Mouse (Mus musculus) ovary, postnatal 10 days (tissue): ENCODE results near the gene Plekhh3.

ENCODE experiments used
- DNase-seq: peaks from one replicate; pipeline ENCODE4 v3.0.0; 2022; ENCODE audit warnings: low spot score

The Plekhh3 gene

DNA sequence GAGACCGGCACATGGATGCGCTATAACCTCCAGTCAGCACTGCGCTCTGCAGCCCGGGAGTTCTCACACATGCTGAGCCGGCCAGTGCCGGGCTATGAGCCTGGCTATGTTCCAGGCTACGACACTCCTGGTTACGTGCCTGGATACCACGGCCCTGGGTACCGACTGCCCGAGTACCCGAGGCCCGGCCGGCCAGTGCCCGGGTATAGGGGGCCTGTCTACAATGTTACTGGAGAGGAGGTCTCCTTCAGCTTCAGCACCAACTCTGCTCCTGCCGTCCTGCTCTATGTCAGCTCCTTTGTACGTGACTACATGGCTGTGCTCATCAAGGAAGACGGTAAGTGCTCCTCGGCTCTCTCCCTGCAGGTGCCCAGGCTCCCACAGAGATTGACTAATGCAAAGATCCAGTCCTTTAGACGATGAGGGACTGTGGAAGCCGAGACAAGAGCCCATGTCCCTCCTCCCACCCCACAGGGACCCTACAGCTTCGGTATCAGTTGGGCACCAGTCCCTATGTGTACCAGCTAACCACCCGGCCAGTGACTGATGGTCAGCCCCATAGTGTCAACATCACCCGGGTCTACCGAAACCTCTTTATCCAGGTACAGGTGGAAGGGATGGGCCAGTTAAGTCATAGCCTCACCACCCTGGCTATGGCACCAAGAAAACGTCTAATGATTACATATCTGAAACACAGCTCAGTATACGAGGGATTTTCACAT, 15.5 kb upstream of the Plekhh3 start:
- DNase-seq, result no peak

DNA sequence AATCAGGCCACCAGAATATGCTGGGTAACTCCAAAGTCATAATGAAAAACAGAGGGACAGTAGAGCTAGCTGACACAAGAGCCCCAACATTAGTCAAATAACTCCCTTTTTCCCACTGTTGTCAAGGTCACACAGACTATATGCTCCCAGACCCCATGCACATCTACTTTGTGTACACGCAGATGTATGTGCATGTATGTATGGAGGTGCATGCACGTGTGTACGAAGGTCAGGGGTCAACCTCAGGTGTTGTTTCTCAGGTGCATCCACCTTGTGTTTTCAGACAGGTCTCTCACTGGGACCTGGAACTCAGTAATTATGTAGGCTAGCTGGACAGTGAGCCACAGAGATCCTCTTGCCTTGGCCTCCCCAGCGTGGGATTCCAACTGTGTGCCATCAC, 14.3 kb upstream of the Plekhh3 start:
- DNase-seq, result no peak

DNA sequence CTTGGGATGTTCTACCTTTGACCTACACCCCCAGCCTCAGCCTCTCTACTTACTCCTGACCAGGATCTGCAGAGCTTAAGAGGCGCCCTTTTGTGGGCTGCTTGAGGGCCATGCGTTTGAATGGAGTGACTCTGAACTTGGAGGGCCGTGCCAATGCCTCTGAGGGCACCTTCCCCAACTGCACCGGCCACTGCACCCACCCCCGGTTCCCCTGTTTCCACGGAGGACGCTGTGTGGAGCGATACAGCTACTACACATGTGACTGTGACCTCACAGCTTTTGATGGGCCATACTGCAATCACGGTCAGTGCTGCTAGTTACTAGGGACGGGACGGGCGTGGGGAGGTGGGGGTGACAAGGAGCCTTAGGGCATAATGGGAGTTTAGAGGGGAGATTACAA, 13.8 kb upstream of the Plekhh3 start:
- no peak for DNase-seq

DNA sequence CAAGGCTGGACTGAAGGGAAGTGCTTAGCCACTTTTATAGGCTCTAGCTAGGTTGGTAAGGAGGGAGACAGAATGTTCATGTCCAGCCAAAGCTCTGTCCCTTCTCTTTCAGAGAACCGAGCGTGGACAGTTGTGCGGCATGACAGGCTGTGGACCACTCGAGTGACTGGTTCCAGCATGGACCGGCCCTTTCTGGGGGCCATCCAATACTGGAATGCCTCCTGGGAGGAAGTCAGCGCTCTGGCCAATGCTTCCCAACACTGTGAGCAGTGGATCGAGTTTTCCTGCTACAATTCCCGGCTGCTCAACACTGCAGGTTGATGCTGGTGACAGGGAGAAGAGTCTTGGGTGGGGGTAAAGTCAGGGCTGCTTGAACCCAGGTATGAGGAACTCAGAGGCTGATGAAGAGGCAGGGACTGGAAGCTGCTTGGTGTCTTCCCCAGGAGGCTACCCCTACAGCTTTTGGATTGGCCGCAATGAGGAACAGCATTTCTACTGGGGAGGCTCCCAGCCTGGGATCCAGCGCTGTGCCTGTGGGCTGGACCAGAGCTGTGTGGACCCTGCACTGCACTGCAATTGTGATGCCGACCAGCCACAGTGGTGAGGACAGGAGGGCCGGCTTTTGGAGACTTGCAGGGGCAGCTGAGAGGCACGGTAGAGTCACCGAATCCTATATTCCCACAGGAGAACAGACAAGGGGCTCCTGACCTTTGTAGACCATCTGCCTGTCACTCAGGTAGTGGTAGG, 11.8 kb upstream of the Plekhh3 start:
- no peak for DNase-seq

DNA sequence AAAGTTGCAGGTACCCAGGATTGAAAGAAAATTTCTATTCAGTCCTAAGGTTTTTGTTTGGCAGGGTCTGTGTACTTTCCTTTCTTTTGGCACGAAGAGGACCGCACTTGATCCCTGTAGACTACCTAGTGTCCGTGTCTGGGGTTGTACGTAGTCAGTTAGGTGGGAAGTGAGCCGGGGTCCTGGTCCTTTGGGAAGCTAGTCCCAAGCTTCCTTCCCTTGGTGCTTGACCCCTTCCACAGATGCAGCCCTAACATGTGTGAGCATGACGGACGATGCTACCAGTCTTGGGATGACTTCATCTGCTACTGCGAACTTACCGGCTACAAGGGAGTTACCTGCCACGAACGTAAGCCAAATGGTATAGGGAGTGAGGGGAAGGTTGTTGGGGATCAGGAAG, 10.8 kb upstream of the Plekhh3 start:
- no peak for DNase-seq

DNA sequence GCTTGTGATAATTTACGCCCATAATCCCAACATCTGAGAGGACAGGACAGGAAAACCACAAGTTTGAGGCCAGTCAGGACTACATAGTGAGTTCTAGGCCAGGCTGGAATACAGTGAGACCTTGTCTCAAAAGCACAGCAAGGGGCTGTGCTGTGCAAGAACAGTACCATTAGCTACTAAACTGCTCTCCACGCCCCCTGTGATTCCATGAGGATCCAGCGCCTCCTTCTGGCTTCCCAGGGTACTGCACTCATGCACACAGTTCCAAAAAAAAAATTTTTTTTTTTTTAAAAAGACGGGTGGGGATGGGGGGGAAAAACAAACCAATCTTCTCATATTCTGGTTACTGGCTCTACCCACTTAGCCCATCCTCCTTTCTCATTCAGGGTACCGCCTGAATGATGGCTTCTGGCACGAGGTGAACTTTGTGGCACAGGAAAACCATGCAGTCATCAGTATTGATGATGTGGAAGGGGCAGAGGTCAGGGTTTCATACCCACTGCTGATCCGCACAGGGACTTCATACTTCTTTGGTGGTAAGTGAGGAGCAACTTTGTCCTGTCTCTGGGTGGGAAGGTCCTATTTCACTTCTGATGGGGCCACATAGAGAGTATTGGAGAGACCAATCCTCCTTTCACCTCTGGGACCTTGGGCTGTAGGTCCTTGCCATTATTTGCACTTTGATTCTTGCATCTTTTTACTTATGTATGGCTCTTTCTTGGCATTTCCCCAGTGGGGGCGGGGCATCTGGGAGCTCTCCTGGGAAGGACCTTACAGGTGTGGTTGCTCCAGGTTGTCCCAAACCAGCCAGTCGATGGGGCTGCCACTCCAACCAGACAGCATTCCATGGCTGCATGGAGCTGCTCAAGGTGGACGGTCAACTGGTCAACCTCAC, 9.9 kb upstream of the Plekhh3 start:
- DNase-seq, result no peak

DNA sequence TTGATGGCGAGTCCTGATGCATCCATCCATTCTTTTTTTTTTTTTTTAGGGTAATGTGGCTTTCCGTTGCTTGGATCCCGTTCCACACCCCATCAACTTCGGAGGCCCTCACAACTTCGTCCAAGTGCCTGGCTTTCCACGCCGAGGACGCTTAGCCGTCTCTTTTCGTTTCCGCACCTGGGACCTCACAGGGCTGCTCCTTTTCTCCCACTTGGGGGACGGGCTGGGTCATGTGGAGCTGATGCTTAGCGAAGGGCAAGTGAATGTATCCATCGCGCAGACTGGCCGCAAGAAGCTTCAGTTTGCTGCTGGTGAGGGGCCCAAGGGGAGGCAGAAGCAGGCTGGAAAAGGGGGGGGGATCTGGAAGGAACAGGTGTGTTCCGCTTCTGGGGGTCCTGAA, 9.1 kb upstream of the Plekhh3 start:
- DNase-seq, result no peak

DNA sequence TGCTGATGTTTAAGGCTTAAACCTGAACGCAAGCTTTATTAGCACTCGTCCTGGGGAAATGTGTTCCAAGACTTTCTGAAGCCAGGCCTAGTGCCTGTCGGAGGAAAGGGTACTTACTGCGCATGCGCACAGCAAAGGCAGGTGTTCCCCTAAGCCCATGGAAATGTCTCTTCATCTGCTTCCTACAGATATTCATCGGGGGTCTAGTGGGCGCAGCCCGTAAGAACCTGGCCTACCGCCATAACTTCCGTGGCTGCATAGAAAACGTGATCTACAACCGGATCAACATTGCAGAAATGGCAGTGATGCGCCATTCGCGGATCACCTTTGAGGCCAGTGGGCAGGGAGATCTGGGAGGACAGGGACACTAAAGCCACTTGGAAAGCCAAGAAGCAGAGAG, 8.2 kb upstream of the Plekhh3 start:
- no peak for DNase-seq

DNA sequence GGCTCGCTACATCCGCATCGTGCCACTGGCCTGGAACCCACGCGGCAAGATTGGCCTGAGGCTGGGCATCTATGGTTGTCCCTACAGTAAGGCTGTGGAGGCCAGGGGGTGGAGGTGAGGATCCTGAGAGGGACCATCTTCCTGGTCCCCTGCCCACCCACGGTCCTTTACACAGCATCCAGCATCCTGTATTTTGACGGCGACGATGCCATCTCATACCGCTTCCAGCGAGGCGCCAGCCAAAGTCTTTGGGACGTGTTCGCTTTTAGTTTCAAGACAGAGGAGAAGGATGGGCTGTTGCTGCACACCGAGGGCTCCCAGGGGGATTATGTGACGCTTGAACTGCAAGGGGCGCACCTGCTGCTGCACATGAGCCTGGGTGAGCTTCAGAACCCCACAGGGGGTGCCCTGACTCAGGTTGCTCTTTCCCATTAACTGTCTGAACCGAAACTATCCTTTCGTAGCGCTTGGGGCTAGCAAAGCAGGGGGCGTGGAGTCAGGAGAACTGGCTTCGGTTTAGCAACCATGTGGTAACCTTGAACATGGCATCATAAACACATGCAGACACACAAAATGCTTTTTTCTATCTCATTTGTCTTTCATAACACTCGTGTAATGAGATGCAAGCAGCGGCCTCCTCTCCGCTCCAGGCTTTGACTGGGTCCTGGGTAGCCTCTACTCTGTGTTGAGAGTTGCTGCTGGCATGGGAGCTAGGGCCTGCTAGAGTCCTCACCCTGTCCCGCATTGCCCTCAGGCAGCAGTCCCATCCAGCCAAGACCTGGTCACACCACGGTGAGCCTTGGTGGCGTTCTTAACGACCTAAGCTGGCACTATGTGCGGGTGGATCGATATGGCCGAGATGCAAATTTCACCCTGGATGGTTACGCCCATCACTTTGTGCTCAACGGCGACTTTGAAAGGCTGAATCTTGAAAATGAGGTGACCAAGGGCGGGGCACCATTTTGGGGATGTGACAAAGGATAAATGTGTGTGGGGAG, 7.2 kb upstream of the Plekhh3 start:
- DNase-seq, result no peak

DNA sequence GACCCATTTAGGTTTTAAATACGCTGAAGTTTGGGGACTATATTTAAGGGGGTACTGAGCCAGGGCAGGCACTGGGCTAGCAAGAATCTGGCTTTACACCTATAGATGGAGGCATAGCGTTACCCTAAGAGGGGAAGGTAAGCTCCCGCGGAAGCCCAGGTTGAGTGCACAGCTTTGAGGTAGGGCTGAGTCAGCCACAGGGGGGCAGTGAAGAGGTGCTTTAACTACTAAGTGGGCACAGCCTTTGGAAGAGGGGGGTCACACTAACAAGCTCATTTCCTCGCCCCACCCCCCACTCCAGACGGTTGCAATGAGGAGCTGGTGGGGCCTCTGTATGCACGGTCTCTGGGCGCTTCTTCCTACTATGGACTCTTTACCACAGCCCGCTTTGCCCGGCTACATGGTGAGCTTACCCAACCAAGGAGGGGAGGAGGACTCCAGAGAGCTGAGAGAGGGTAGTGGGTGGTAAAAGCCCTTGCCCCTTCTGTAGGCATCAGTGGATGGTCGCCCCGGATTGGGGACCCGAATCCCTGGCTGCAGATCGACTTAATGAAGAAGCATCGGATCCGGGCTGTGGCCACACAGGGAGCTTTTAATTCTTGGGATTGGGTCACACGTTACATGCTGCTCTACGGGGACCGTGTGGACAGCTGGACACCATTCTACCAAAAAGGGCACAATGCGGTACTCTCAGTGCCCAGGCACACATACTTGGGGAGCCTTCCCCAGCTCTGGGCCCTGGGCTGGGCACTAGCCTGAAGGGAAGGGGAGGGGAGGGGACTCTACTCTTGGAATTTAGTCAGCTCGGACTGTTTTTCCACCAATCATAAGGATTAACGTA, 6.0 kb upstream of the Plekhh3 start:
- DNase-seq, result no peak

DNA sequence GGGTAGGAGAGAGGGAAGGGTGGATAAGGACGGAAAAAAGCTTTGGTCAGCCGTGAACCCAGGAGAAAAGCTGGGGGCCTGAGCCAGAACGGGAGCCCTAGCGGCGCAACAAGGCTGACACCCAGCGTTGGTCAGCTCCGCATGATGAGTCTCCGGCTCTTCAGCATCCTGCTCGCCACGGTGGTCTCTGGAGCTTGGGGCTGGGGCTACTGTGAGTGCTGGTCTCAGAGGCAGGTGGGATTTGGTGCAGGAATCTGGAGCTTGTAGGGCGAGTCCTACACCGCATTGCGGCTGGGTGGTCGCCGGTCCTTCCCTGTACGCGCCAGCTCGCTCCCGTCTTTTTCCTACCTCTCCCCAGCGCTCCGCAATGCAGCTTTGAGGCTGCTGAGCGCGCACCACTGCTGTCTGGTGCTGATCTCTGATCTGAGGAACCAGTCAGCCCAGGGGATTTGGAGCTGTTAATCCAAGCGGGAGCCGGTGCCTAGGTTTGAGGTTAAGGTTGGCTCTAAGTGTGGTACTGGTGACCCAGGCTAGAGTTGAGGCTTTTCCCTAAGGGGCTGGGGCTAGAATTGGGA, 5.1 kb upstream of the Plekhh3 start:
- no peak for DNase-seq

DNA sequence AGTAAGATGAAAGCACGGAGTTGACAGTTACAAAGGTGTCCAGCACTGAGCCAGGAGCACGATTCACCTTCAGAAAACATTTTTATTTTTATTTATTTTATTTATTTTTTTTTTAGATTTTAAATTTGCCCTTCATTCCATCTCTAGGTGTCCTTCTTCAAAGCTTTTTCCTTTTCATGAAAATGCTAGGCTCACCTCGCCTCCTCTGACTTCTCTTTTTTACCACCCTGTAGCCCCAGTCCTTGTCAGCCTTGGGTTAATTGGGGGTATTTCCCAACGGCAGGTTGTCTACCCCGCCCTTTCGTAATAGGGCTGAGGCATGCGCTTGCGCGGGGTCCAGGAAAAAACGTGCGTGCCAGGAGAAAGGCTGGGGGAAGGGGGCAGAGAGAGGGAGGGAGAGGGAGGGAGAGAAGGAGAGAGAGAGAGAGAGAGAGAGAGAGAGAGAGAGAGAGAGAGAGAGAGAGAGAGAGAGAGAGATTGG, 4.5 kb upstream of the Plekhh3 start:
- DNase-seq, result no peak

DNA sequence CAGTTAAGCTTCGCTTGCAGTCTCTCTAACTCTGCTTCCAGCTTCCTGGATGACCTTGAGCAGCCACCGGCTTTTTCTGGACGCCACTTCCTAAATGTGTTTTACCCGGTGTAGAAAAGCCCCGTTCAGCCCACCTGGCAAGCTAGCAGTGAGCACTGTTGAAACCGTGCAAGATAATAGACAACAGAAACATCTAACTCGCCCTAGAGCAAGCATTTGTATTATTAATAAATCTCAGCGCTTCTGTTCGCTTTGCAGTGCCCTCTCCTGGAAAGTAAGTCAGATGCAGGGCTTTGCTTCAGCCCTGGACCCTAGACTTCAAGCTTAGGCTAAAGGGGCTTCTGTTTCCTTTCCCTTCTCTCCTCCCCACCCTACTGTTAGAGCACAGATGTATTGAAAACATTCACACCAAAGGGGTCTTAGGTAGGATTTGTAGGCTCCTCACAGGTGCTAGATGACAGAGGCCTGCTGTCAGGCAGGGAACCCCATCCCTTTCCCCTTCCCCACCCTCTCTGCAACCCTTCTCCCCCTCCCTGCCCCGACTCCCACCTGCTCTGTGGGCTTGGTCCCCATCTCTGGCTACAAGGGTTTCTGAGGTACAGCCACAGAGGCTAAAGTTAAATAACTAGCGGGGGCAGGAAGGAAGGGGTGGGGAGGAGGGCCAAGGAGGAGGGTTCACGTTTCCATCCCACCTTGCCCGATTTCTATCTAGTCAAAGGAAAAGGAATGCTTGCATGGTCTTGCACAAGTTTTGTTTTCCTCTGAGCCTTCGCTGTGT, 3.9 kb upstream of the Plekhh3 start, which contains the start of gene Ccr10:
Gene Ccr10 (minus strand): TSS at position 593 of the 778 bp plus-strand sequence.
- no peak for DNase-seq

DNA sequence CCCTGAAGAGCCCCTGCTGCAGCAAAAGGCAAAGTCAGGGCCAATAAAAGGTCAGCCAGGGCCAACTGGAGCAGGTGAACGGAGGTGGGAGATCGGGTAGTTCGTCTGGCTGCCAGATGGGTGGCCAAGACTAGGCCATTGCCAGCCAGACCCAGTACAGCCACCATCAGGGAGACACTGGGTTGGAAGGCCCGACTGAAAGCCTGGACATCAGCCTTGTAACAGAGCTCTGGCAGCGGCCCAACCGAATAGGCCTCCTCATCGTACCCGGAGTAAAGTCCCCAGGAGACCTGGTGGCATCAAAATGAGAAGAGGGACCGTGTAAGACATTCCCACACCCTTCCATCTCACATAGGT, 3.2 kb upstream of the Plekhh3 start:
- DNase-seq, result no peak

DNA sequence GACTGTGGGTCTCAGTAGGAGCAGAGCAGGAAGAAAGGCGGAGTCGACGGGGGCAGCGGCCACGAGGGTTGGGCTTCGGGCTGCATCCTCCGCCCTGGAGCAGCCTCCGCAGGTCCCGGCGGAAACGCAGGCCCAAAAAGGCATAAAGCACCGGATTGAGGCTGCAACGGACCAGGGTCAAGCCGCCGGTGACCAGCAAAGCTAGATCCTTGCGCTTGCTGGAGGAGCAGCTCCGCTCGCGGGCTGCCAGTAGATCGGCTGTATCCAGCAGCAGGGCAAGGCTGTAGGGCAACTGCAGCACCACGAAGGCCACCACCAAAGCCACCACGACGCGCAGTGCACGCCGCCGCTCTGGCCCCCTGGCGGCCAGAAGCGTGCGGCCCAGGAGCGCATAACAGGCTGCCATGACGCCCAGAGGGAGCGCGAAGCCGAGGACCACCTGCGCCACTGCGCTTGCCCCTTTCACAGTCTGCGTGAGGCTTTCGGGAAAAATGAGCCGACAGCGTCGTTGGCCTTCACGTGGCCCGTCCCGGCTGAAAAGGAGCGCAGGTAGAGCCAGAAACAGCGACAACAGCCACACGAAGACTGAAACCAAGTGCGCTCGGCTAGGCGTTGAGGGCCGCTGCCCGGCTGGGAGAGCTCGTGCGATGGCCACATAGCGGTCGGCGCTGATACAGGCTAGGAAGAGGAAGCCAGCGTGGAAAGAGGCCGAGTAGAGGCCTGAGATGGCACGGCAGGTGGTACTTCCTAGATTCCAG, 2.7 kb upstream of the Plekhh3 start:
- no peak for DNase-seq

DNA sequence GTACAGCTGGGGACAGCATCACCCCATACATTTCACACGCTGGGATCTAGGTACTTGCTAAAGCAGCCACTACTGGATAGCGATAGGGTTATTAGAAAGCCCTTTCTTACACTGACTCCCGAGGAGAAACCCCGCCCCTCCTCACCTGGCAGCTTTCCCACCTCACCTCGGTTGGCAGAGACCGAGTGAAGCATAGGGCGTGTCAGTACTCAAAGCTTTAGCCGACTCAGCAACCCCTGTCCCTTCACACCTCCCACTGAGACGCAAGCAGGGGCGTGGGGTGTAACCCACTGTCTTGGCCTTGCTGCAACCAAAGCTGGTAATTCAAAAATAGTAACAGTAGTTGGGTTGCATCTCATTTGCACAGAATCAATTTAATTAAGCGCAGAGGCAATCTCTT, 2.0 kb upstream of the Plekhh3 start:
- no peak for DNase-seq

DNA sequence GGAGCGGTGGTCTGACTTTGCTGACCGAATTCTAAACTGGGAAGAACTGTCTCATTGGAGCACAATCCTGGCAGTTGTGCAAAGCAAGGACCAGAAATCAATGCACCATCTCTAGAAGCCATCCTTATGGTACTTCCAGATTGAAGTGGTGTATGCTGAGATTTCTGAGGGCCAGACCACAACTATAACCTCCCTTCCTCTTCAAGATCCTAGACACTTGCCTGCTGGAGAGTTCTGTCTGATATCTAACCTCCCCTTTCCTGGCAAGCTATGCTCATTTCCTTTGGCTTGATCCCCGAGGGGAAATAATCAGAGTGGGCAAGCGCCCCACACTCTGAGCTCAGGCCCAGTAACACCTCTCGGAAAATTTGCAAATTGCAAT, 1.3 kb upstream of the Plekhh3 start:
- no peak for DNase-seq

DNA sequence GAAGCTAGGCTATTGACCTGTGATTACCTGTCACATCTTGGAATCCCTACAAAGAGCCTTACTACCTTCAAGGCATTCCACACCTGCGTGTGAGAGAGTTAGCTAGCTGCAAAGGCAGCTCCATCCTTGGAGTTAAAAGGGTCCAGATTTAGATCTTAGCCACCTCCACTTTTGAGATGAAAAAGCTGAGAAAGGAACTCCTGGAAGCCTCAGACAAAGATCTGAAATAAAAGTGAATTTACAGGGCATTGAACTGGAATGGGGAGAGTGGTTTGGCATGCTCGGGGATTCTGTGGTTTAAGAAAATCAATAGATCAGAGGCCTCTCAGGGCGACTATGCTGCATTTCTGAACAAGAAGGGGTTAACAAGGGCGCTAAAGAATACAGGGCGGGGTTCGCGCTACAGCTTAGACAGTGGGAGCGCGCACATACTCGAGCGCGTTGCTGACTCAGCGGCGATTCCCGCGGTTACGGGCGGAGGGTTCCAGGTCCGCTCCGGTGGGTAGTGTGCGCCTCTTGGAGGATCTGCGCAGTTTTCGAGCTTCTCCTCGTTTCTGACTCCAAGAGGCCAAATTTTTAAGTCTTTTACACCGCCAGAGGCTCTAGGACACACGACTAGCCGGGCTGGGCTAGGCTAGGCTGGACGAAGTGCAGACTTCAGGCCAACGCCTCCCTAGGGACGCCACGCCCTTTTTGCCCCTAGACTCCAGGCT, 726 bp upstream of the Plekhh3 start:
- DNase-seq, result no peak
